Mouse (Mus musculus) heart, adult 2 months (tissue): Measurements from ENCODE around the gene Pik3r5. TPM values are rescaled to one million over a fixed set of nuclear protein-coding genes. Genes with fewer than 3 reads are reported as not detected.

Experiments used
- DNase-seq, 2 experiments: peaks; one replicate each; pipeline ENCODE4 v3.0.0; 2021
- H3K27ac ChIP-seq: fragments of 200-600 bp; 2 replicates; pipeline ENCODE4 v1.8.1; 2022
- H3K27me3 ChIP-seq: fragments of 200-500 bp; 2 replicates; pipeline ENCODE4 v1.6.1; 2012; ENCODE audit warnings: mild to moderate bottlenecking, low read length, inconsistent platforms, mixed read lengths; ENCODE audit not compliant: control insufficient read depth, insufficient read depth
- H3K36me3 ChIP-seq: fragments of 200-500 bp; 2 replicates; pipeline ENCODE4 v1.6.1; 2012; ENCODE audit warnings: low read length, inconsistent platforms; ENCODE audit not compliant: control insufficient read depth, insufficient read depth
- H3K4me1 ChIP-seq: fragments of 200-500 bp; 2 replicates; pipeline ENCODE4 v1.6.1; 2011; ENCODE audit warnings: low read length; ENCODE audit not compliant: control insufficient read depth, insufficient read depth
- H3K4me3 ChIP-seq: fragments of 200-600 bp; 2 replicates; pipeline ENCODE4 v1.8.1; 2022
- H3K79me2 ChIP-seq: fragments of 200-500 bp; replicated peaks from 2 replicates; pipeline ENCODE4 v1.6.1; 2012; ENCODE audit warnings: mild to moderate bottlenecking, inconsistent platforms, low read length, moderate library complexity, mixed read lengths; ENCODE audit not compliant: control insufficient read depth, insufficient read depth
- H3K9ac ChIP-seq: fragments of 200-500 bp; 2 replicates; pipeline ENCODE4 v1.6.1; 2012; ENCODE audit warnings: low read depth, mild to moderate bottlenecking, control low read depth, inconsistent platforms, low read length, mixed read lengths
- CTCF ChIP-seq: fragments of 200-600 bp; IDR thresholded peaks from 2 replicates; pipeline ENCODE4 v1.8.1; 2022; ENCODE audit warnings: antibody characterized with exemption, mild to moderate bottlenecking, moderate library complexity
- EP300 ChIP-seq: fragments of 200-500 bp; IDR thresholded peaks from 2 replicates; pipeline ENCODE4 v1.6.1; 2011; ENCODE audit warnings: low read depth, low read length, control low read depth; ENCODE audit not compliant: insufficient read depth
- POLR2A ChIP-seq: fragments of 200-500 bp; IDR thresholded peaks from 2 replicates; pipeline ENCODE4 v1.6.1; 2011; ENCODE audit warnings: mild to moderate bottlenecking, low read depth, low read length, control low read depth; ENCODE audit not compliant: insufficient read depth
- WGBS: fragments of 180-500 bp; shearing (Covaris S2); methylation state at CpG from one replicate; pipeline ENCODE4 v1.1.7; 2018; 5-methylcytosine and 5-hydroxymethylcytosine counted together
- intact Hi-C: fragments of 180-260 bp; cut with DNase I; formaldehyde crosslinking; loops from one replicate; pipeline ENCODE4 v1.15.1; 2025
- polyA plus RNA-seq: library from polyadenylated mRNA; depleted of rRNA; stranded (reverse); fragments of >200 nt; gene quantifications from 2 replicates; pipeline ENCODE4 v1.2.3, GENCODE M21; 2012
- total RNA-seq, 2 experiments: library from RNA; stranded (reverse); gene quantifications; 2 replicates each; pipeline ENCODE4 v1.2.3; 2021

Gene Pik3r5
- total and polyA plus RNA-seq, 3 experiments = 0.84 to 2.9 (median 1.3) TPM

- Histone ChIP-seq H3K4me3 (no peak overlapping the region), H3K79me2 (no peaks in the 10 kb centered on the region), H3K27me3 (no peaks in the 10 kb centered on the region), H3K9ac (no peak overlapping the region), H3K27ac (no peak overlapping the region), H3K36me3 (no peaks in the 10 kb centered on the region), H3K4me1 (peaks cover 3% of the 10 kb centered on the region)
- TF ChIP-seq CTCF (no peak), POLR2A (no peak), EP300 (no peak)
- DNase-seq = no peak
- intact Hi-C loops = no loop called here
- 77% methylated on average over 3 of the region's 3 CpGs for WGBS
Measured at GRCm38 (mm10) chr11:68462716-68463115, 30.8 kb downstream of the Pik3r5 start.

- intact Hi-C loops = no loop called here
- Histone ChIP-seq H3K4me1 (peaks cover 2% of the 10 kb centered on the region; the same call in 1 of the 2 replicates), H3K9ac (no peak overlapping the region), H3K27ac (no peak overlapping the region), H3K4me3 (no peak overlapping the region), H3K27me3 (no peaks in the 10 kb centered on the region), H3K36me3 (no peaks in the 10 kb centered on the region), H3K79me2 (no peaks in the 10 kb centered on the region)
- no peak for TF ChIP-seq EP300
- TF ChIP-seq POLR2A = no peak
- TF ChIP-seq CTCF = no peak
- DNase-seq = no peak
- WGBS = 68% methylated on average over 5 of the region's 5 CpGs
Measured at GRCm38 (mm10) chr11:68464260-68464659, 32.3 kb downstream of the Pik3r5 start.

- Histone ChIP-seq H3K27ac (no peak overlapping the region), H3K4me1 (peaks cover 2% of the 10 kb centered on the region; the same call in 1 of the 2 replicates), H3K9ac (no peak overlapping the region), H3K4me3 (no peak overlapping the region), H3K79me2 (no peaks in the 10 kb centered on the region), H3K27me3 (no peaks in the 10 kb centered on the region), H3K36me3 (no peaks in the 10 kb centered on the region)
- DNase-seq = no peak
- intact Hi-C loops = no loop called here
- 36% methylated on average over 2 of the region's 2 CpGs for WGBS
- TF ChIP-seq POLR2A (no peak), EP300 (no peak), CTCF (no peak)
Measured at GRCm38 (mm10) chr11:68465090-68465489, 33.2 kb downstream of the Pik3r5 start.

- TF ChIP-seq EP300 (no peak), POLR2A (no peak), CTCF (no peak)
- 74% methylated on average over 7 of the region's 7 CpGs for WGBS
- Histone ChIP-seq H3K27me3 (no peaks in the 10 kb centered on the region), H3K79me2 (no peaks in the 10 kb centered on the region), H3K4me3 (no peak overlapping the region), H3K27ac (no peak overlapping the region), H3K9ac (no peak overlapping the region), H3K4me1 (peaks cover 2% of the 10 kb centered on the region; the same call in 1 of the 2 replicates), H3K36me3 (no peaks in the 10 kb centered on the region)
- intact Hi-C loops = no loop called here
- DNase-seq = no peak
Measured at GRCm38 (mm10) chr11:68467441-68467840, 35.5 kb downstream of the Pik3r5 start.

GRCm38 (mm10) chr11:68467962-68468612 lies 36.2 kb downstream of the Pik3r5 start:
- intact Hi-C loops = no loop called here
- no peaks in the 10 kb centered on the region for H3K27me3 ChIP-seq
- no peaks in the 10 kb centered on the region for H3K36me3 ChIP-seq
- DNase-seq = peak in 1 of 2 experiments; percentile 19
- H3K4me3 ChIP-seq = no peak overlapping the region
- 46% methylated on average over 9 of the region's 9 CpGs for WGBS
- TF ChIP-seq POLR2A = no peak
- TF ChIP-seq CTCF = no peak
- TF ChIP-seq EP300 = no peak
- no peaks in the 10 kb centered on the region for H3K79me2 ChIP-seq
- peaks cover 2% of the 10 kb centered on the region; the same call in 1 of the 2 replicates for H3K4me1 ChIP-seq
- H3K9ac ChIP-seq = no peak overlapping the region
- H3K27ac ChIP-seq = no peak overlapping the region

- H3K4me3 ChIP-seq = no peak overlapping the region
- H3K27ac ChIP-seq = no peak overlapping the region
- intact Hi-C loops = no loop called here
- 81% methylated on average over 4 of the region's 4 CpGs for WGBS
- TF ChIP-seq CTCF (no peak), POLR2A (no peak), EP300 (no peak)
- peaks cover 2% of the 10 kb centered on the region; the same call in 1 of the 2 replicates for H3K4me1 ChIP-seq
- no peak for DNase-seq
- no peaks in the 10 kb centered on the region for H3K79me2 ChIP-seq
- H3K9ac ChIP-seq = no peak overlapping the region
- H3K36me3 ChIP-seq = no peaks in the 10 kb centered on the region
- no peaks in the 10 kb centered on the region for H3K27me3 ChIP-seq
Measured at GRCm38 (mm10) chr11:68468886-68469285, 37.0 kb downstream of the Pik3r5 start.
